Mouse (Mus musculus): ENCODE measurements at regions not wholly inside any gene's neighbourhood (a gene's known extent, or its start where the extent isn't known, plus 50 kb on each side); places are given as distances from the start of the nearest gene placed in this dataset.
A peak's percentile ranks its signal among the peaks of the same experiment; 100 is the strongest.

DNA sequence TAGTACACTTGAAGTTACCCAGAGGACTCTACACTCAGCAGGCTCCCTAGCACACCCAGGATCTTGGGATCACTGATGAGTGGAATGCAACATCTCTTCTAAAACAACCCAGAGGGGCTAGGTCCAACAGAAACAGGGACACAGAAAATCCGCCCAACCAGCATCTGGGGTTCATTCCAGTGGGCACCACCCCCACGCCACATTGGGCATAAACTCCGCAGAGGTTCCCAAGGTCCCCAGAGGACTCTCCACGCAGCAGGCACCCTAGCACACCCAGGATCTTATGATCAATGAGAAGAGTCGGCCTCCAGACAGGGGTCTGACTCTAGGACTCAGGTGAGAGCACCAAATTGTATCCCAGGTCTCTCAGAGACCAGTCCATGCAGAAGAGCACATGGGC, 1236.9 kb upstream of the B3galt2 start:
- Histone ChIP-seq H3K27ac (ENCODE audit: insufficient read depth, low read length) (no peak overlapping the region), H3K27me3 (ENCODE audit: control insufficient read depth, insufficient read depth, low read length) (no peaks in the 10 kb centered on the region), H3K4me3 (replicated peaks; ENCODE audit: insufficient read depth, low read depth, low read length) (no peak overlapping the region), H3K4me1 (ENCODE audit: control insufficient read depth, insufficient read depth, low read length) (no peaks in the 10 kb centered on the region)
- 77% methylated on average over 5 of the region's 5 CpGs for WGBS
- no peak for DNase-seq
- TF ChIP-seq POLR2A (IDR thresholded peaks at IDR 0.05; ENCODE audit: borderline replicate concordance, insufficient read depth, low read length) (no peak), CTCF (IDR thresholded peaks at IDR 0.05; ENCODE audit: borderline replicate concordance, insufficient read depth, low read depth, low read length) (no peak)

DNA sequence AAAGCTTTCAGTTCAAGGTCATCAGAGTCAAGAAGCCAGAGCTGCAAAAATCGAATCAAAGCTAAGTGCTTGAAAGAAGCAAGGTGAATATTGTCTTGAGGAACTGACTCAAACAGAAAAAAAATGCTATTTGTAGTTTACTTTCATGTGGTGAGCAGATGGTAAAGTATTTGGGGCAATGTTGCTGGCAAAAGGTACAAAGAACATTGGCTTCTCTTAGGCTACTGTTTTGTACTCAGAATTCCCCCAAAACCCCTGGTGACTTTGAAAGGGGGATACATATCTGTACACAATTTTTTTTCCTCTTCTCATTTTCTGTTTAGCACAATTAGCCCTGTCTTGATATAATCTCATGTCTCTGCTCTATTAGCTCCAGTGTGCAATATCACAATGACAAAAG, 1217.8 kb upstream of the B3galt2 start:
- DNase-seq, result peak in 1 of 2 experiments; percentile 24
- Histone ChIP-seq H3K4me3 (replicated peaks; ENCODE audit: insufficient read depth, low read depth, low read length) (no peak overlapping the region), H3K27me3 (ENCODE audit: control insufficient read depth, insufficient read depth, low read length) (no peaks in the 10 kb centered on the region), H3K27ac (ENCODE audit: insufficient read depth, low read length) (no peak overlapping the region), H3K4me1 (ENCODE audit: control insufficient read depth, insufficient read depth, low read length) (no peaks in the 10 kb centered on the region)
- TF ChIP-seq POLR2A (IDR thresholded peaks at IDR 0.05; ENCODE audit: borderline replicate concordance, insufficient read depth, low read length), result no peak
- TF ChIP-seq CTCF (IDR thresholded peaks at IDR 0.05; ENCODE audit: borderline replicate concordance, insufficient read depth, low read depth, low read length), result no peak
- WGBS, result 64% methylated on average over 1 of the region's 1 CpGs

DNA sequence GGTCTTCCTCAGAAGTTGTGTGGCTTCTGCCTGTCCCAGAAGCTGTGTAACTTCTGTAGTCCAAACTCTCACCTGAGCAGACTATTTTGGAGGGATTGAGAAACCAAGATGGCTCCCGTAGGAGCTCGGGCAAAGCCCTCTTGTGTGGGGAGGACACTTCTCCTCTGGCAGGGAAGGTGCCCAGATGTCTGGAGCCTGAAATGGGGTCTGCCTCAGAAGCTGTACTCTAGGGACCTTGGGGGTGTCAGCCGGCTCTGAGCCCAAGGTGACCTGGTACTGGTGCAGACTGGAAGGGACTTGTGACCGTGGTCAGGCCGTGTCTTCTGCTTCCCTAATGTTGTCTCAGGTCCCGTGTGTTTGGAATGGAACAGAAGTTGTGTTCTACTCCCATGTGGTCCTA, 1207.2 kb upstream of the B3galt2 start:
- DNase-seq, result no peak
- H3K4me3 ChIP-seq (replicated peaks; ENCODE audit: insufficient read depth, low read depth, low read length), result no peak overlapping the region
- no peak overlapping the region for H3K27ac ChIP-seq (ENCODE audit: insufficient read depth, low read length)
- 95% methylated on average over 6 of the region's 6 CpGs for WGBS
- no peaks in the 10 kb centered on the region for H3K4me1 ChIP-seq (ENCODE audit: control insufficient read depth, insufficient read depth, low read length)
- H3K27me3 ChIP-seq (ENCODE audit: control insufficient read depth, insufficient read depth, low read length), result no peaks in the 10 kb centered on the region
- TF ChIP-seq POLR2A (IDR thresholded peaks at IDR 0.05; ENCODE audit: borderline replicate concordance, insufficient read depth, low read length) (no peak), CTCF (IDR thresholded peaks at IDR 0.05; ENCODE audit: borderline replicate concordance, insufficient read depth, low read depth, low read length) (no peak)

DNA sequence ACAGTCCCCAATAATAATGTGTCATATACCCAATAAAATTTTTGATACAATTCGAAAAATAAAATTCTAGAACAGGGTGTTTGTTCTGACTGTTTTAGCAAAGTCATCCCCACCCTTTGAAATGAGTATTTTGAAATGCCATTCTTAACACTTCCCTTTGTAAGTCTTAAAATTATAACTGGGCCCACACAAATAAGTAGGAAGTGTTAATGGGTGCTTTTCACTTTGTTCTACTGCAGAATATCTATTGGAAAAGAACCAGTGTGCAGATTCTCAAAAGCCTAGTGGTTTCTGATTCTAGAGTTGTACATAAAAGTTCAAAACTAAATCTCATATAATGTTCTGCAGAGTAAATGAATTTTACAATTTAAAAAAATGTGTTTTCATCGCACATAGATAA, 1198.9 kb upstream of the B3galt2 start:
- TF ChIP-seq CTCF (IDR thresholded peaks at IDR 0.05; ENCODE audit: borderline replicate concordance, insufficient read depth, low read depth, low read length) (no peak), POLR2A (IDR thresholded peaks at IDR 0.05; ENCODE audit: borderline replicate concordance, insufficient read depth, low read length) (no peak)
- no peaks in the 10 kb centered on the region for H3K4me1 ChIP-seq (ENCODE audit: control insufficient read depth, insufficient read depth, low read length)
- H3K4me3 ChIP-seq (replicated peaks; ENCODE audit: insufficient read depth, low read depth, low read length), result no peak overlapping the region
- WGBS, result 84% methylated on average over 2 of the region's 2 CpGs
- no peak for DNase-seq
- H3K27me3 ChIP-seq (ENCODE audit: control insufficient read depth, insufficient read depth, low read length), result no peaks in the 10 kb centered on the region
- H3K27ac ChIP-seq (ENCODE audit: insufficient read depth, low read length), result no peak overlapping the region

DNA sequence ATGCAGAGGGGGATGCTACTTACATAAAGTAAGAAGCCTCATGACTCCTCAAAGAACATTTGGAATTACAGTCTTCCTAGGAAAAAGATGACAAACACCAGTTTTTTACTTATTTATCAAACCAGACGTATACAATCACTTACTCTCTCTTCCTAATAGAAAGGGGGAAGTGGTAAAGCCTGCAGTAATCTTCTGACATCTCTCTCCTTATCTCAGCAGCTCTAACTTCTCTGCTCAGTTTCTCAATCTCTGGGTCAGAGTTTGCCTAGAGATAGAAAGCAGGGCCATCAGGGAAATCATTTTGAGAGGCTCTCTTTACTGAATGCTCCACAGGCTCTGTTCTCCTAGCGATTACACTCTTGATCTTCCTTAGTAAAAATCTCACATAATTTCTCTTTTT, 1172.2 kb upstream of the B3galt2 start:
- Histone ChIP-seq H3K4me1 (ENCODE audit: control insufficient read depth, insufficient read depth, low read length) (no peaks in the 10 kb centered on the region), H3K27ac (ENCODE audit: insufficient read depth, low read length) (no peak overlapping the region), H3K27me3 (ENCODE audit: control insufficient read depth, insufficient read depth, low read length) (no peaks in the 10 kb centered on the region), H3K4me3 (replicated peaks; ENCODE audit: insufficient read depth, low read depth, low read length) (no peak overlapping the region)
- DNase-seq, result no peak
- TF ChIP-seq POLR2A (IDR thresholded peaks at IDR 0.05; ENCODE audit: borderline replicate concordance, insufficient read depth, low read length) (no peak), CTCF (IDR thresholded peaks at IDR 0.05; ENCODE audit: borderline replicate concordance, insufficient read depth, low read depth, low read length) (no peak)
- 85% methylated on average over 2 of the region's 2 CpGs for WGBS

DNA sequence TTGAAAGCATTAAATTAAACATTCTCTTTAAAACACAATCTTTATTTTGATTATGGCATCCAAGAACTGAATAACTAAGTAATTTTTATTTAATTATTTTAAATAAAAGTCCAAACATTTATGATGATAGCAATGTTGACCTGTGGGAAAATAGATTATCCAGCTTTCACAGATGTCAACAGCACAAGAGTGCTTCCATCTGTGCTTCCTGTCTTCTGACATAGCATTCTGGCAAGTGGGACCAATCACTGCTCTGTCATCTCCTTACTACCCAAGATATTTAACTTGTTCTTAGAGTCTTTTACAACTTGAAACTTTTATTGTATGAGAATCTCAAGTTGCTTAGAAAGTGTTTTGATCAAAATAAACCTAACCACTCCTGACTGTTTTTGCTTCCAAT, 1170.3 kb upstream of the B3galt2 start:
- Histone ChIP-seq H3K27ac (ENCODE audit: insufficient read depth, low read length) (no peak overlapping the region), H3K4me3 (replicated peaks; ENCODE audit: insufficient read depth, low read depth, low read length) (no peak overlapping the region), H3K4me1 (ENCODE audit: control insufficient read depth, insufficient read depth, low read length) (no peaks in the 10 kb centered on the region), H3K27me3 (ENCODE audit: control insufficient read depth, insufficient read depth, low read length) (no peaks in the 10 kb centered on the region)
- no peak for DNase-seq
- no peak for TF ChIP-seq CTCF (IDR thresholded peaks at IDR 0.05; ENCODE audit: borderline replicate concordance, insufficient read depth, low read depth, low read length)
- no peak for TF ChIP-seq POLR2A (IDR thresholded peaks at IDR 0.05; ENCODE audit: borderline replicate concordance, insufficient read depth, low read length)

Data from cerebellum, adult 2 months (tissue).